Mouse (Mus musculus) brain, embryonic 14.5 days (tissue): ENCODE measurements at regions not wholly inside any gene's neighbourhood (a gene's known extent, or its start where the extent isn't known, plus 50 kb on each side); places are given as distances from the start of the nearest gene placed in this dataset.
A peak's percentile ranks its signal among the peaks of the same experiment; 100 is the strongest.

Source experiments
- DNase-seq: peaks from one replicate; pipeline ENCODE4 v3.0.0-alpha.2; 2011; ENCODE audit warnings: low read depth
- CTCF ChIP-seq: fragments of 200-500 bp; IDR thresholded peaks from 2 replicates; pipeline ENCODE4 v1.5.1; 2012; ENCODE audit warnings: inconsistent platforms, mild to moderate bottlenecking, moderate library complexity, borderline replicate concordance; ENCODE audit not compliant: insufficient read depth, insufficient read length; ENCODE audit errors: extremely low read depth
- POLR2A ChIP-seq: fragments of 200-500 bp; IDR thresholded peaks from 2 replicates; pipeline ENCODE4 v1.6.1; 2012; ENCODE audit warnings: mild to moderate bottlenecking, inconsistent platforms, borderline replicate concordance; ENCODE audit not compliant: poor library complexity, insufficient read depth, insufficient read length, severe bottlenecking; ENCODE audit errors: extremely low read depth

GRCm38 (mm10) chr8:30331201-30331600, 2883.7 kb downstream of the Poteg start:
- TF ChIP-seq CTCF (no peak), POLR2A (no peak)

GRCm38 (mm10) chr8:30333352-30333751, 2885.9 kb downstream of the Poteg start:
- peak; percentile 53 for DNase-seq
- TF ChIP-seq POLR2A (no peak), CTCF (no peak)

More at GRCm38 (mm10) chr8:30331201-30331600, 2883.7 kb downstream of the Poteg start:
- no peak for DNase-seq

GRCm38 (mm10) chr8:30359464-30359863, 2912.0 kb downstream of the Poteg start:
- DNase-seq, result no peak
- no peak for TF ChIP-seq CTCF
- no peak for TF ChIP-seq POLR2A

GRCm38 (mm10) chr8:30365721-30366120, 2918.3 kb downstream of the Poteg start:
- TF ChIP-seq POLR2A, result no peak
- TF ChIP-seq CTCF, result no peak
- DNase-seq, result peak; percentile 58

- TF ChIP-seq POLR2A (no peak), CTCF (no peak)
- peak; percentile 50 for DNase-seq
Observed at GRCm38 (mm10) chr8:30391936-30392335, 2944.5 kb downstream of the Poteg start.

GRCm38 (mm10) chr8:30439423-30439822, 2989.1 kb upstream of the 5930422O12Rik start:
- peak; percentile 63 for DNase-seq
- TF ChIP-seq POLR2A (no peak), CTCF (no peak)

GRCm38 (mm10) chr8:30441821-30442220, 2986.7 kb upstream of the 5930422O12Rik start:
- DNase-seq, result no peak
- no peak for TF ChIP-seq CTCF
- TF ChIP-seq POLR2A, result no peak

- no peak for DNase-seq
- no peak for TF ChIP-seq POLR2A
- TF ChIP-seq CTCF, result no peak
Observed at GRCm38 (mm10) chr8:30443874-30444273, 2984.6 kb upstream of the 5930422O12Rik start.

- TF ChIP-seq POLR2A (no peak), CTCF (no peak)
- DNase-seq, result no peak
Observed at GRCm38 (mm10) chr8:30444274-30444673, 2984.2 kb upstream of the 5930422O12Rik start.

GRCm38 (mm10) chr8:30458136-30458535, 2970.4 kb upstream of the 5930422O12Rik start:
- DNase-seq, result no peak

GRCm38 (mm10) chr8:30482956-30483355, 2945.6 kb upstream of the 5930422O12Rik start:
- DNase-seq, result peak; percentile 71
- TF ChIP-seq POLR2A, result no peak
- no peak for TF ChIP-seq CTCF

More at GRCm38 (mm10) chr8:30458136-30458535, 2970.4 kb upstream of the 5930422O12Rik start:
- TF ChIP-seq CTCF (no peak), POLR2A (no peak)

GRCm38 (mm10) chr8:30494851-30495355, 2933.6 kb upstream of the 5930422O12Rik start:
- DNase-seq, result no peak
- TF ChIP-seq POLR2A, result no peak
- TF ChIP-seq CTCF, result no peak

- DNase-seq, result no peak
- no peak for TF ChIP-seq CTCF
- no peak for TF ChIP-seq POLR2A
Observed at GRCm38 (mm10) chr8:30502164-30502563, 2926.3 kb upstream of the 5930422O12Rik start.

GRCm38 (mm10) chr8:30511358-30511757, 2917.2 kb upstream of the 5930422O12Rik start:
- peak; percentile 74 for DNase-seq
- TF ChIP-seq POLR2A, result no peak
- TF ChIP-seq CTCF, result no peak
